Mouse (Mus musculus): ENCODE data around the gene Cnpy3.
"Not testable (repeated sequence)": the region's sequence is repeated elsewhere in the genome, so short reads cannot be mapped to it uniquely, and the experiment has no call there.

The Cnpy3 gene

GRCm38 (mm10) chr17:46751794-46752556, at the start of gene Cnpy3:
TSS of gene Cnpy3 (minus strand) at chr17:46752214.
- peak; percentile 96 to 98 for DNase-seq (ENCODE audit: low spot score in 2 of 2)

GRCm38 (mm10) chr17:46801761-46802160, 49.7 kb upstream of the Cnpy3 start:
- no peak for DNase-seq (ENCODE audit: low spot score in 2 of 2)

GRCm38 (mm10) chr17:46799680-46800079, 47.7 kb upstream of the Cnpy3 start:
- DNase-seq (ENCODE audit: low spot score in 2 of 2), result no peak

GRCm38 (mm10) chr17:46797386-46797785, 45.4 kb upstream of the Cnpy3 start:
- DNase-seq (ENCODE audit: low spot score in 2 of 2), result no peak

GRCm38 (mm10) chr17:46796743-46797142, 44.7 kb upstream of the Cnpy3 start:
- DNase-seq (ENCODE audit: low spot score in 2 of 2), result no peak

- DNase-seq (ENCODE audit: low spot score in 2 of 2), result no peak
Observed at GRCm38 (mm10) chr17:46792963-46793362, 40.9 kb upstream of the Cnpy3 start.

GRCm38 (mm10) chr17:46787974-46788373, 36.0 kb upstream of the Cnpy3 start:
- DNase-seq (ENCODE audit: low spot score in 2 of 2), result not testable (repeated sequence)

- DNase-seq (ENCODE audit: low spot score in 2 of 2), result no peak
Observed at GRCm38 (mm10) chr17:46786952-46787351, 34.9 kb upstream of the Cnpy3 start.

GRCm38 (mm10) chr17:46783222-46783565, 31.2 kb upstream of the Cnpy3 start:
- DNase-seq (ENCODE audit: low spot score in 2 of 2), result no peak

- DNase-seq (ENCODE audit: low spot score in 2 of 2), result peak; percentile 89 to 92
Observed at GRCm38 (mm10) chr17:46782341-46783221, 30.6 kb upstream of the Cnpy3 start, which contains the start of gene Rpl7l1. TSS of gene Rpl7l1 (minus strand) at chr17:46782672.

GRCm38 (mm10) chr17:46781876-46782275, 29.9 kb upstream of the Cnpy3 start:
- DNase-seq (ENCODE audit: low spot score in 2 of 2), result no peak

GRCm38 (mm10) chr17:46776087-46776486, 24.1 kb upstream of the Cnpy3 start:
- DNase-seq (ENCODE audit: low spot score in 2 of 2), result no peak

- no peak for DNase-seq (ENCODE audit: low spot score in 2 of 2)
Observed at GRCm38 (mm10) chr17:46775070-46775469, 23.1 kb upstream of the Cnpy3 start.

- DNase-seq (ENCODE audit: low spot score in 2 of 2), result no peak
Observed at GRCm38 (mm10) chr17:46774131-46774472, 22.1 kb upstream of the Cnpy3 start.

- no peak for DNase-seq (ENCODE audit: low spot score in 2 of 2)
Observed at GRCm38 (mm10) chr17:46773278-46774130, 21.5 kb upstream of the Cnpy3 start.

GRCm38 (mm10) chr17:46772404-46773277, 20.6 kb upstream of the Cnpy3 start, which contains the start of gene 2310039H08Rik:
TSS of gene 2310039H08Rik (plus strand) at chr17:46772635.
- DNase-seq (ENCODE audit: low spot score in 2 of 2), result peak; percentile 84 to 87

GRCm38 (mm10) chr17:46772038-46772403, 20.0 kb upstream of the Cnpy3 start:
- no peak for DNase-seq (ENCODE audit: low spot score in 2 of 2)

GRCm38 (mm10) chr17:46771616-46772015, 19.6 kb upstream of the Cnpy3 start:
- DNase-seq (ENCODE audit: low spot score in 2 of 2), result no peak

GRCm38 (mm10) chr17:46771025-46771424, 19.0 kb upstream of the Cnpy3 start:
- DNase-seq (ENCODE audit: low spot score in 2 of 2), result no peak

- DNase-seq (ENCODE audit: low spot score in 2 of 2), result no peak
Observed at GRCm38 (mm10) chr17:46770546-46770945, 18.5 kb upstream of the Cnpy3 start.

- no peak for DNase-seq (ENCODE audit: low spot score in 2 of 2)
Observed at GRCm38 (mm10) chr17:46767868-46768267, 15.9 kb upstream of the Cnpy3 start.
